Mouse (Mus musculus) limb, embryonic 15.5 days (tissue): ENCODE data around the gene Dab2. TPM values are rescaled to one million over a fixed set of nuclear protein-coding genes. Genes with fewer than 3 reads are reported as not detected.

ENCODE experiments used
- ATAC-seq: fragments of 200-750 bp; cut with Nextera tagmentation; 2 replicates; pipeline ENCODE4 v1.8.0; 2017; ENCODE audit warnings: low read depth, moderate TSS enrichment; ENCODE audit not compliant: insufficient number of reproducible peaks, low FRiP score, low TSS enrichment
- H3K27ac ChIP-seq: fragments of 300-500 bp; sonication (generic); 2 replicates; pipeline ENCODE4 v1.5.1; 2015; ENCODE audit warnings: moderate library complexity, mild to moderate bottlenecking, inconsistent platforms
- H3K27me3 ChIP-seq: fragments of 300-500 bp; sonication (generic); 2 replicates; pipeline ENCODE4 v1.6.1; 2015; ENCODE audit warnings: inconsistent platforms
- H3K36me3 ChIP-seq: fragments of 300-500 bp; sonication (generic); 2 replicates; pipeline ENCODE4 v1.6.1; 2015; ENCODE audit warnings: inconsistent platforms
- H3K4me1 ChIP-seq: fragments of 300-500 bp; sonication (generic); 2 replicates; pipeline ENCODE4 v1.6.1; 2015; ENCODE audit warnings: inconsistent platforms
- H3K4me2 ChIP-seq: fragments of 300-500 bp; sonication (generic); 2 replicates; pipeline ENCODE4 v1.6.1; 2015; ENCODE audit warnings: mild to moderate bottlenecking, inconsistent platforms
- H3K4me3 ChIP-seq: fragments of 300-500 bp; sonication (generic); 2 replicates; pipeline ENCODE4 v1.5.1; 2015; ENCODE audit warnings: mild to moderate bottlenecking, inconsistent platforms
- H3K9ac ChIP-seq: fragments of 300-500 bp; sonication (generic); 2 replicates; pipeline ENCODE4 v1.6.1; 2015; ENCODE audit warnings: inconsistent platforms
- H3K9me3 ChIP-seq: fragments of 300-500 bp; sonication (generic); 2 replicates; pipeline ENCODE4 v1.6.1; 2016; ENCODE audit warnings: inconsistent platforms
- WGBS: fragments of 180-500 bp; shearing (Covaris S2); methylation state at CpG from one replicate; pipeline ENCODE4 v1.1.7; 2015; 5-methylcytosine and 5-hydroxymethylcytosine counted together
- polyA plus RNA-seq: library from polyadenylated mRNA; unstranded; fragments of >200 nt; fragmentation: Nextera tagmentation; extraction: Ambion mirVana; gene quantifications from 2 replicates; pipeline ENCODE4 v1.2.1, GENCODE M21; 2015

Gene Dab2
- polyA plus RNA-seq, 1 experiment from 2014 or later, result 87.2 TPM

GRCm38 (mm10) chr15:6298726-6299125 is 862 bp upstream of the Dab2 start:
- Histone ChIP-seq H3K36me3 (no peaks in the 10 kb centered on the region), H3K9ac (no peak overlapping the region), H3K27ac (no peak overlapping the region), H3K4me2 (no peak overlapping the region), H3K4me3 (no peak overlapping the region), H3K9me3 (no peaks in the 10 kb centered on the region), H3K4me1 (no peaks in the 10 kb centered on the region), H3K27me3 (no peaks in the 10 kb centered on the region)
- ATAC-seq, result no peak
- 71% methylated on average over 3 of the region's 3 CpGs for WGBS

GRCm38 (mm10) chr15:6302219-6302618 is 2.6 kb downstream of the Dab2 start:
- no peak overlapping the region for H3K27ac ChIP-seq
- no peaks in the 10 kb centered on the region for H3K9me3 ChIP-seq
- no peaks in the 10 kb centered on the region for H3K36me3 ChIP-seq
- 74% methylated on average over 4 of the region's 4 CpGs for WGBS
- H3K4me3 ChIP-seq, result no peak overlapping the region
- no peak overlapping the region for H3K9ac ChIP-seq
- H3K4me1 ChIP-seq, result no peaks in the 10 kb centered on the region
- no peak for ATAC-seq
- H3K4me2 ChIP-seq, result no peak overlapping the region
- no peaks in the 10 kb centered on the region for H3K27me3 ChIP-seq

GRCm38 (mm10) chr15:6303822-6304221 is 4.2 kb downstream of the Dab2 start:
- no peak overlapping the region for H3K9ac ChIP-seq
- no peak for ATAC-seq
- no peaks in the 10 kb centered on the region for H3K9me3 ChIP-seq
- no peak overlapping the region for H3K4me3 ChIP-seq
- H3K4me2 ChIP-seq, result no peak overlapping the region
- no peaks in the 10 kb centered on the region for H3K36me3 ChIP-seq
- 81% methylated on average over 2 of the region's 2 CpGs for WGBS
- no peaks in the 10 kb centered on the region for H3K27me3 ChIP-seq
- H3K27ac ChIP-seq, result no peak overlapping the region
- H3K4me1 ChIP-seq, result no peaks in the 10 kb centered on the region

- H3K9ac ChIP-seq, result no peak overlapping the region
- no peaks in the 10 kb centered on the region for H3K36me3 ChIP-seq
- H3K27ac ChIP-seq, result no peak overlapping the region
- H3K4me3 ChIP-seq, result no peak overlapping the region
- H3K4me1 ChIP-seq, result no peaks in the 10 kb centered on the region
- no peaks in the 10 kb centered on the region for H3K9me3 ChIP-seq
- WGBS, result 82% methylated on average over 3 of the region's 3 CpGs
- H3K4me2 ChIP-seq, result no peak overlapping the region
- ATAC-seq, result no peak
- H3K27me3 ChIP-seq, result no peaks in the 10 kb centered on the region
These were observed 10.0 kb downstream of the Dab2 start for GRCm38 (mm10) chr15:6309633-6310032.

GRCm38 (mm10) chr15:6310417-6310816 is 10.8 kb downstream of the Dab2 start:
- H3K9me3 ChIP-seq, result no peaks in the 10 kb centered on the region
- no peaks in the 10 kb centered on the region for H3K27me3 ChIP-seq
- no peak overlapping the region for H3K9ac ChIP-seq
- no peak overlapping the region for H3K27ac ChIP-seq
- no peak overlapping the region for H3K4me2 ChIP-seq
- 73% methylated on average over 4 of the region's 4 CpGs for WGBS
- ATAC-seq, result no peak
- H3K4me1 ChIP-seq, result no peaks in the 10 kb centered on the region
- H3K4me3 ChIP-seq, result no peak overlapping the region
- no peaks in the 10 kb centered on the region for H3K36me3 ChIP-seq

- WGBS, result 88% methylated on average over 3 of the region's 3 CpGs
These were observed 12.8 kb downstream of the Dab2 start for GRCm38 (mm10) chr15:6312396-6312795.

GRCm38 (mm10) chr15:6319352-6319751 is 19.8 kb downstream of the Dab2 start:
- no peaks in the 10 kb centered on the region for H3K36me3 ChIP-seq
- H3K27ac ChIP-seq, result no peak overlapping the region
- no peak overlapping the region for H3K4me2 ChIP-seq
- peaks cover 21% of the 10 kb centered on the region; the same call in 1 of the 2 replicates for H3K4me1 ChIP-seq
- no peaks in the 10 kb centered on the region for H3K9me3 ChIP-seq
- H3K9ac ChIP-seq, result no peak overlapping the region
- H3K27me3 ChIP-seq, result no peaks in the 10 kb centered on the region
- 56% methylated on average over 6 of the region's 6 CpGs for WGBS
- ATAC-seq, result no peak
- H3K4me3 ChIP-seq, result no peak overlapping the region

More at GRCm38 (mm10) chr15:6312396-6312795, 12.8 kb downstream of the Dab2 start:
- no peaks in the 10 kb centered on the region for H3K27me3 ChIP-seq
- no peak overlapping the region for H3K4me3 ChIP-seq
- ATAC-seq, result no peak
- H3K9ac ChIP-seq, result no peak overlapping the region
- H3K4me2 ChIP-seq, result no peak overlapping the region
- no peak overlapping the region for H3K27ac ChIP-seq
- no peaks in the 10 kb centered on the region for H3K4me1 ChIP-seq
- no peaks in the 10 kb centered on the region for H3K9me3 ChIP-seq
- no peaks in the 10 kb centered on the region for H3K36me3 ChIP-seq

GRCm38 (mm10) chr15:6320501-6320900 is 20.9 kb downstream of the Dab2 start:
- no peak overlapping the region for H3K9ac ChIP-seq
- no peak for ATAC-seq
- no peaks in the 10 kb centered on the region for H3K27me3 ChIP-seq
- H3K4me3 ChIP-seq, result no peak overlapping the region
- no peaks in the 10 kb centered on the region for H3K36me3 ChIP-seq
- no peak overlapping the region for H3K4me2 ChIP-seq
- H3K9me3 ChIP-seq, result no peaks in the 10 kb centered on the region
- H3K4me1 ChIP-seq, result peaks cover 21% of the 10 kb centered on the region; the same call in 1 of the 2 replicates
- WGBS, result 19% methylated on average over 5 of the region's 5 CpGs
- no peak overlapping the region for H3K27ac ChIP-seq

GRCm38 (mm10) chr15:6321263-6321662 is 21.7 kb downstream of the Dab2 start:
- WGBS, result 54% methylated on average over 4 of the region's 4 CpGs

GRCm38 (mm10) chr15:6322311-6322710 is 22.7 kb downstream of the Dab2 start:
- peaks cover 21% of the 10 kb centered on the region; the same call in 1 of the 2 replicates for H3K4me1 ChIP-seq
- no peaks in the 10 kb centered on the region for H3K9me3 ChIP-seq
- H3K27ac ChIP-seq, result no peak overlapping the region
- no peak overlapping the region for H3K4me2 ChIP-seq
- no peak for ATAC-seq
- H3K4me3 ChIP-seq, result no peak overlapping the region
- H3K27me3 ChIP-seq, result no peaks in the 10 kb centered on the region
- H3K9ac ChIP-seq, result no peak overlapping the region
- H3K36me3 ChIP-seq, result no peaks in the 10 kb centered on the region
- WGBS, result 17% methylated on average over 5 of the region's 5 CpGs

More at GRCm38 (mm10) chr15:6321263-6321662, 21.7 kb downstream of the Dab2 start:
- H3K4me3 ChIP-seq, result no peak overlapping the region
- no peak overlapping the region for H3K4me2 ChIP-seq
- H3K4me1 ChIP-seq, result peaks cover 21% of the 10 kb centered on the region; the same call in 1 of the 2 replicates
- no peak for ATAC-seq
- H3K9ac ChIP-seq, result no peak overlapping the region
- H3K36me3 ChIP-seq, result no peaks in the 10 kb centered on the region
- H3K27me3 ChIP-seq, result no peaks in the 10 kb centered on the region
- no peaks in the 10 kb centered on the region for H3K9me3 ChIP-seq
- no peak overlapping the region for H3K27ac ChIP-seq

- Histone ChIP-seq H3K4me3 (no peak overlapping the region), H3K36me3 (no peaks in the 10 kb centered on the region), H3K4me1 (peaks cover 21% of the 10 kb centered on the region; the same call in 1 of the 2 replicates), H3K27ac (0 out of 2 replicates have a peak overlapping the region, but pooled peaks have one; percentile 9), H3K4me2 (no peak overlapping the region), H3K9ac (no peak overlapping the region), H3K9me3 (no peaks in the 10 kb centered on the region), H3K27me3 (no peaks in the 10 kb centered on the region)
- ATAC-seq, result no peak
- 34% methylated on average over 7 of the region's 7 CpGs for WGBS
These were observed 24.0 kb downstream of the Dab2 start for GRCm38 (mm10) chr15:6323577-6323976.

- ATAC-seq, result no peak
- H3K27ac ChIP-seq, result no peak overlapping the region
- no peak overlapping the region for H3K4me3 ChIP-seq
- no peaks in the 10 kb centered on the region for H3K9me3 ChIP-seq
- H3K4me2 ChIP-seq, result no peak overlapping the region
- 84% methylated on average over 4 of the region's 4 CpGs for WGBS
- no peaks in the 10 kb centered on the region for H3K36me3 ChIP-seq
- H3K9ac ChIP-seq, result no peak overlapping the region
- H3K4me1 ChIP-seq, result peaks cover 21% of the 10 kb centered on the region; the same call in 1 of the 2 replicates
- H3K27me3 ChIP-seq, result no peaks in the 10 kb centered on the region
These were observed 25.9 kb downstream of the Dab2 start for GRCm38 (mm10) chr15:6325443-6325842.

GRCm38 (mm10) chr15:6326011-6326410 is 26.4 kb downstream of the Dab2 start:
- ATAC-seq, result no peak
- Histone ChIP-seq H3K36me3 (no peaks in the 10 kb centered on the region), H3K9ac (no peak overlapping the region), H3K9me3 (no peaks in the 10 kb centered on the region), H3K4me3 (no peak overlapping the region), H3K4me2 (no peak overlapping the region), H3K4me1 (peaks cover 21% of the 10 kb centered on the region; the same call in 1 of the 2 replicates), H3K27ac (no peak overlapping the region), H3K27me3 (no peaks in the 10 kb centered on the region)
- 78% methylated on average over 4 of the region's 4 CpGs for WGBS
